Mouse (Mus musculus) lung, postnatal 36 days (tissue): ENCODE data around the gene Evl.
"Not testable (repeated sequence)": the region's sequence is repeated elsewhere in the genome, so short reads cannot be mapped to it uniquely, and the experiment has no call there.

Experiments used
- DNase-seq: peaks from one replicate; pipeline ENCODE4 v3.0.0; 2022; ENCODE audit warnings: mixed read lengths

The Evl gene

DNA sequence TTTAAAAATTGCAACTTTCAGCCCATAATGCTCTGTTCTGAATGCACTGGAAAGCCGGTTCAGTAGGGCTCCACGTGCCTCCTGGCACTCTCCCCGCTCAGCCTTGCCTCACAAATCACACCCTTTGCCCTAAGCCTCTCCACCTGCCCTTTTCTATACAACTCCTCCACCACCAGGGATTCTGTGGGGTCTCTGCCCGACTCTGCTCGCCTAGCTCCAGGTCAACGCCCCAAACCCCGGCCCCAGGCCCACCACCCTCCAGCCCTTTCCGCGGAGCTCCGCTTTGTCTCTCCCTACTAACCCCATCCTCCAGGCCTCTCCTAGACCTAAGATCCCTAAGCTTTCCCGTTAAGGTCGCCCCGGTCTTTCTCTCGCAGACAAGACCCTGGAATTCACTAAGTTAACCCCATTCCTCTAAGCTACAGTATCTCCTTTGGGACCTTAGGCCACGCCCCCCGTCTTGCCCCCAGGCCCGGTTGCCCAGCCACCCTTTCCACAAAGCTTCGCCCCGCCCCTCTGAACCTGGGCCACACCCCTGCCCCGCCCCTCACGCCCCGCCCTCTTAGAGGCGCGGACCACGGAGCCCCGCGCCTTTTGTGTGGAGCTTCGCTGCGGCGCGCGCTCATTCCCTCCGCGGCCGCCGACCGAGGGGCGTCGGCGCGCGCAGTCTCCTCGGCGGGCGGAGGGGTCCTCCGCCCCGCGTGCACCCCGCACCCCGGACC lies at the start of gene Evl:
Gene Evl (plus strand): TSS at position 601 of the 722 bp plus-strand sequence.
- peak; percentile 84 for DNase-seq

DNA sequence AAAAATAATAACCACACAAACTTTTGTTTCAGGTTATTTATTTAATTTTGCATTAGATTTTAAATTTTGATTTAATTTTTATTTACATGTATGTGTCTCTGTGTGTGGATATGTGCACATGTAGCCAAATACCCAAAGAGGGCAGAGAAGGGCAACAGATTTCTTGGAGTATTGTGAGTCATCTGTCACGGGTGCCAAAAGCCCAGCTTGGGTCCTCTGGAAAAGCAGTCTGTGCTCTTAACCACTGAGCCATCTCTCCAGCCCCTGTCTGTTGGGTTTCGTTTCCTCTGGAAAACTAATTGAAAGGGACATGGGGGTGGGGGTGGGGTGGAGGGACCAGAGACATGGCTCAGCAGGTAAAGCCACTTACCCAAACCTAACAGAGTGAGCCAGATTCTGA lies 48.7 kb upstream of the Evl start:
- no peak for DNase-seq

DNA sequence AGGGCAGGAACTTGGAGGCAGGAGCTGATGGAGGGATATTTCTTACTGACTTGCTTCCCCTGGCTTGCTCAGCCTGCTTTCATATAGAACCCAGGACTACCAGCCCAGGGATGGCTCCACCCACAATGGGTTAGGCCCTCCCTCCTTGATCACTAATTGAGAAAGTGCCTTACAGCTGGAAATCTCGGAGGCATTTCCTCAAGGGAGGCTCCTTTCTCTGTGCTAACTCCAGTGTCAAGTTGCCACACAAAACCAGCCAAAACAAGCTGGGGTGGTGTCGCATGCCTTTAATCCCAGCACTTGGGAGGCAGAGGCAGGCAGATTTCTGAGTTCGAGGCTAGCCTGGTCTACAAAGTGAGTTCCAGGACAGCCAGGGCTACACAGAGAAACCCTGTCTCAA lies 47.5 kb upstream of the Evl start:
- not testable (repeated sequence) for DNase-seq

DNA sequence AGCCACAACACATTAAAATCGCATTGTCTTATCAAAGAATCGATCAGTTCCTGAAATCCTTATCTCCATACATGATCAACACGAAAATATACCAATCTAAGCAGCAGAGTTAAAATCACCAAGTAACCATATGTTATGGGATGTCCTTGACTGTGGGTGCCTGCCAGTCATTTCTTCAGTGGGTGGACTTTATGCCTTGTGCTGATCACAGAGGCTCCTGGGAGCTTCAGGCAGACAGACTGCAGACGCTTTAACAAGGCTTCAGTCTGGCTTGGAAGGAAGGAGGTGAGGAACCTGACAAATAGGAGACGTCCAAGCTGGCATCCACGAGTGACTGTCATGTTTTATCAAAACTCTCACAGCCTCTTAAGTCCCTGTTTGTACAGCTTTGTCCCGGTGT lies 43.9 kb upstream of the Evl start:
- DNase-seq: no peak

DNA sequence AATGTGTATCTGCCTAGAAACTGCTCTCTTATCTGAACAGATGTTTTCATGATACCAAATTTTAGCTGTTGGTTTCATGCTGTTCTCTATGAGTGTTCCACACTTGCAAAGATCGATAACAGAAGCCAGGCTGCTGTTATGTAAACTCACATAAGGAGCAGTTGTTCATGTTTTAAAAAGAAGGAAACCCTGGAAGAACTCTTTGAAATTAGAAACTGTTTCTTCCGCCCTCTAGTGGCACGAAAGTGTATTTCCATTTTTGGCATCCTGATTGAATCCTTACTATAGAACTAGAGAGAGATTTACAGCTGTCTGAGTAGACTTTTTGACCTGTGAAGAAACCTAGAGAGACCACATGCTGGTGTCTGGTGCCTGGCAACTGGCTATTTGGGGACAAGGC lies 43.5 kb upstream of the Evl start:
- DNase-seq: peak; percentile 57

DNA sequence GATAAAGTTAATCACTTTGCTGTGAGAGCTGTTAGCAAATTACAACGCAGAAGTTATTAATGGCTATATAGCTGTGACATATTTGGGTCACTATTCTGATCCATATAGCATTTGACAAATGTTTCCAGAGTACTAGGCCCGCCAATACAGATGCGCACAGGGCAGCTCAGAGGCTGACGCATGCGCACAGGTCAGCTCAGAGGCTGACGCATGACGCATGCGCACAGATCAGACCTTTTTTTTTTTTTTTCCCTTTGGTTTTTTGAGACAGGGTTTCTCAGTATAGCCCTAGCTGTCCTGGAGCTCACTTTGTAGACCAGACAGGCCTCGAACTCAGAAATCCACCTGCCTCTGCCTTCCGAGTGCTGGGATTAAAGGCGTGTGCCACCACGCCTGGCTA lies 39.1 kb upstream of the Evl start:
- no peak for DNase-seq

DNA sequence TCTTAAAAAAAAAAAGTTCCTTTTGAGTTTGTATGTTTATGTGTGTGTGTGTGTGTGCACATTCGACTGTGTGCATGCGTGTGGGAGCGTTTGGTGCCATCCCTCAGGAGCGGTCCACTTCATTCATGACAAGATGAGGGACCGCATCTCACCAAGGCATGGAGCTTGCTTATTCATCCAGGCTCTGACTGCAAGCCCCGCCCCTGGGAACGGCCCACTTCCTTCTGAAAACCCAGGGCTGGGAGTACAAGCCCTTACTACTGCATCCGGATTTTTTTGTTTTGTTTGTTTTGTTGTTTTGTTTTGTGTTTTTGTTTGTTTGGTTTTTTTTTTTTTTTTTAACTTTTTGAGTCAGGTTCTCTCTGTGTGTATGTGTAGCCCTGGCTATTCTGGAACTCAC lies 35.1 kb upstream of the Evl start:
- DNase-seq: peak; percentile 18

DNA sequence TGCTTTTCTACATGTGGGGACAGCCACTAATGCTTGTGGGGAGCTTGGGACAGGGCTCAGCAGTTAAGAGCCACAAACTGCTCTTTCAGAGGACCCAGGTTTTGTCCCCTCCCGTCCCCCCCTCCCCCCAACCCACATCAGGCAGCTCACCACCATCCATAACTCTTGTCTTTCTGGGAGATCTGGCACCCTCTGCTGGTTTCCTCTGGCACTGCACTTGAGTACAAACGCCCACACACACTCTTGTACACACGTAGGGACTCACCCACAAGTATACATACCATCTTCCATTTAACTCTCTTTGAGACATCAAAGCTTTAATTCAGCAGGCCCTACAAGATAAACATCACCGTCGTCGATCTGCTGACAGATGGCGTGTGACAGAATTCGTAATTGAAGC lies 25.3 kb upstream of the Evl start:
- peak; percentile 42 for DNase-seq

DNA sequence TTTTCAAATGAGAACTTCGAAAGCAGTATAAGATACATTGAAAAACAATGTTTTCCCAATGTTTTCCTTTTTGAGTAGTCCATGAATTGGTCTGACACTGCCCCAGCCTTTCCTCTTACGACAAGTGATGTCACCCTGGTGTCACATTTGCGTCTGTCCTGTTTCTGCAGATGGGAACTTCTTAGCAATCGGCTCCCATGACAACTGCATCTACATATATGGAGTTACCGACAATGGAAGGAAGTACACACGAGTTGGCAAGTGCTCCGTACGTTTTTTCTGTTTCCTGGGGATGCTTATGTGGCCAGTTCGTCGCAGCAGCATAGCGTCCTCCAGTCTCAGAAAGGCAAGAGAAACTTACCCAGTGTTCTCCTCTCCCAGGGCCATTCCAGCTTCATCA lies 20.0 kb upstream of the Evl start:
- DNase-seq: peak; percentile 11

DNA sequence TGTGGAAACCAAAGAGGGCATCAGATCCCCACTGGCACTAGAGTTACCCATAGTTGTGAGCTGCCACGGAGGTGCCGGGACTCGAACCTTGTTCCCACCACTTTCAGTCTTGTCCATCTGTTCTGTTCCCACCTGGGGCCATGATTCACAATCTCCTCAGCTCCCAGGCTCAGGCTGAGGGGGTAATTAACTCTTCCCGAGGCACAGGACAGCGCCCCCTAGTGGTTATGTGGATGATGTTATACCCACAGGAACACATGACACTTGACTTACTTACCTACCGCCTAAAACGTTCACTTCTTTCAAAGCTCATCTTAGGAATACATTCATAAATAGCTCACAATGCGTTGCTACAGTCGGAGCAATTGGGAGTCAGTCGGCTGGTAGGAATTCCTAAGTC lies 18.1 kb upstream of the Evl start:
- peak; percentile 8 for DNase-seq

DNA sequence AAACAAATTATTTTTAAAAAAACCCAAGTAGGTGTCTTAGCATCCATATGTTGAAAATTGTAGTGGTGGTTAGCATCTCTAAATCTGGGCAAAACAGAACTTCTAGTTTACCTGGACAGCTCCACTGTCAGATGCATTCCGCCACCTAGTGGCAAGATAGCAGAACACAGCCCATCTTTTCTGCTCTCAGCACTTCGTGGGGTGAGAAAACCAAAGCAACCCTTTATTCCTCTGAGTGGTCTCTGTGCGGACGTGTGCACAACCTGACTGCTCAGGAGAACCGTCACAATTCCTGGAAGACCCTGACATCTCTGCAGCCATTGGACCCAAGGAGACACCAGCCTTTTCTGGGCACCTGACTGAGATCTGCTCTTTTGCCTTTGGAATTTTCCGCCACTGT lies 13.4 kb upstream of the Evl start:
- peak; percentile 59 for DNase-seq

DNA sequence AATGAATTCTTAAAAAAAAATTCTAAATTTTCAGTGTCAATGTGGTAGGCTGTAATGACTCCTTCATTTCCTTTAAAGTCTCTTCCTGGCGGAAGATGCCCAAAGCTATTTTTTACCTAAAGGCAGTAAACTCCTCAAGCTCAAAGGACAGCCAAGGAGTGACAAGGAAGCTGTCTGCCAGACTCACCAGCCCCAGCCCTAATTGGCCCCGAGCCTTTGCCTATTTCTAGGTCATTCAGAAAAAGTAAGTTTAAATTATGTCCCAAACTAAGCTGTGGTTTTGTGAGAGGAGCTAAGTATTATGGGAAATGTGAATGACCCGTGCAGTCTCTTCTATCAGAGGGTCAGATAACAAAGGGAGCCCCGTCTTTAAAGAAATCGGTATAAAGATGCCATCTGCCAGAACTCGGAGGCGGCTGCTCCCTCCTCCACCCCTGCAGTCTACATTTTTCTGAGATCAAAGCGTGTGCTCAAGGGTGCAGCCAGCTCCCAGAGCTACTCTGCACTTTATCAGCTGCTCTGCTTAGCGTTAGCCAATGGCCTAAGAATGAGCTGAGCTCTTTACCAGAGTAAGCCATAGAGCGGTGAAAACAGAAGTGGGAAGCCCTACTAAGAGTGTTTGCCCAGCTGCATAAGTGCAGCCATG lies 7.9 kb upstream of the Evl start:
- DNase-seq: no peak

DNA sequence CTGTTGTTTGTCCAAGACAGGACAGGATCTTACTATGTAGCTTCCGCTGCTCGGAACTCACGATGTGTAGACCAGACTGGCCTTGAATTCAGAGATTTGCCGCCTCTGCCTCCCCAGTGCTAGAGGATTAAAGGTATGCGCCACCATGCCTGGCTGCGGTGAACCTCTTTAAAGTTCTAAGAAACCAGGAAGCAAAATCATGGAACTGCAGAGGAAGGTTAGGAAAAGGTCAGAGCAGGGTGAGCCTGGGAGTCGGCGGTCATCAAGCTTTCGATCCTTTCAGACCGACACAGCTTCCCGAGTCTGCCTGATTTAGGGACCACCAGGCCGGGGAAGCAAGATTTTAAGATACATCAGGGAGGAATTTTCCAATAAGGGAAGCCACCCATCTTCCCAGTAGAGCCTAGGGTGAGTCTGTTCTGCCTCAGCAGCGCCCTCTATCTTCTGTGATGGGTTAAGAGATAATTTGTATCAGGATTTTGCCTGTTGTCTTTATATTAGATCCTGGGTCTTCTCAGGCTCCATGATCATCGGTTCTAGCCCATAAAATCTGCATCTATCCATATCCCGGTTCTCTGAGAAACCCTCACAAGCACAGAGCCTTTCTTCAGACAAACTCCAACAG lies 7.2 kb upstream of the Evl start:
- peak; percentile 22 for DNase-seq

DNA sequence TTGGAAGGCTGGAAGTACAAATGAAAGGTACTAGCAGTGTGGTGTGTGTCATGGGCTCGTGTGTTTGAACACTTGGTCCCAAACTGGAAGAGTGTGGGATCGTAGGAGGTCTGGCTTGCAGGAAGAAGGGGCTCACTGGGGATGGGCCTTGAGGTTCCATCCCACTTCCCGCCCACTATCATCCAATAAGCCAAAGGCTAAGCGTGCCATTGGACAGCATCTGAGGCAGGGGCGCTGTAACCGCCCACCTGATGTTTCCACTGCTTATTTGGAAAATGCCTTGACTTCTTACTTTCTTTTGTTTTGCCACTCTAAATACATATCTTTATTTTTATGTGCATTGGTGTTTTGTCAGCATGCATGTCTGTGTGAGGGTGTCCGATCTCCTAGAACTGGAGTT lies 2.8 kb upstream of the Evl start:
- no peak for DNase-seq

DNA sequence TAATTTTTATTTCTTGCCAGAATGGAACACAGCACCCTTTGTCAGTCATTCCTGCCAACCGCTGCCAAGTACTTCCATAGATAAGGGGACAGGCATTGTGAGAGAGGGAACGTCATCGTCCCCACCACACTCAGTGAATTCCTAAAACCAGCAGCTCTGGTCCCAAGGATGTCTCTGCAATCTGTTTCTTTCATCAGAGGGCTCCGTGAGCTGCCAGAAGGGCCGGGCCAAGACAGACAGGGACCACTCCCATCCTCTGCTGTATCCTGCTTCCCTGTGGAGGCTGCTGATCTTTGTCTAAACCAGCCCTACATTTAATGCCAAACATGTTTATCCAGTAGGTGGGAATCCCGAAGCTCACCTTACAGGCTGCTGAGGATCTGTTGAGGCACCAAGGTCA lies 1.4 kb upstream of the Evl start:
- DNase-seq: peak; percentile 43

DNA sequence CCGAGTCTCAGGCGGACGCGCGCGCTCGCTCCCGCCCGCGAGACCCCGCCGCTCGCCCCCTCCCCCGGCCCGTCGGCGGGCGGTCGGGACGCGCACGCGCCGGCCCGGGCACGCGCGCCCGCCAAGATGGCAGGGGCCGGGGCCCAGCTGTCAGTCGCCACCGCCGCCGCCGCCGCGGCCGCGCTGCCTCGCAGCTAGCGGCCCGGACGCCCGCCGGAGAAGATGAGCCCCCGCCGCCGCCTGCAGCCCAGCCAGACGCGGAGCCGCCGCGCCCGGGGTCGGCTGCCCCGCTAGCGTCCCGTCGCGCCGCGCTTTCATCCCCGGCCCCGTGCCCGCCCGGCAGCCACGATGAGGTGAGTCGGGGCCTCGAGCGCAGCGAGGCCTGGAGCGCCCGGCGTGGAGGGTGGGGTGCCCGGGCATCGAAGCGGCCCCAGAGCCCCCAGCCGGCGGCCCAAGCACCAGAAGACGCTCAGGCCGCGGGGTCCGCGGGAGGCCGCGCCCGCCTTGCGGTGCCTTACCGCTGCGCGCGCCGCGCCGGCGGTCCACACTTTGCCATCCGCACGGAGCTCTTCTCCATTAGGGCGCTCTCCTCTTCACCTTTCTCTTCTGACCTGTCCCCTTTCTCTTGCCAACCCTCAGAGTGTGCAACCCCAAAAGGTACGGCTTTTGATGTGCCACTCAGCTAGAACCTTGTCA lies 489 bp downstream of the Evl start:
- no peak for DNase-seq

DNA sequence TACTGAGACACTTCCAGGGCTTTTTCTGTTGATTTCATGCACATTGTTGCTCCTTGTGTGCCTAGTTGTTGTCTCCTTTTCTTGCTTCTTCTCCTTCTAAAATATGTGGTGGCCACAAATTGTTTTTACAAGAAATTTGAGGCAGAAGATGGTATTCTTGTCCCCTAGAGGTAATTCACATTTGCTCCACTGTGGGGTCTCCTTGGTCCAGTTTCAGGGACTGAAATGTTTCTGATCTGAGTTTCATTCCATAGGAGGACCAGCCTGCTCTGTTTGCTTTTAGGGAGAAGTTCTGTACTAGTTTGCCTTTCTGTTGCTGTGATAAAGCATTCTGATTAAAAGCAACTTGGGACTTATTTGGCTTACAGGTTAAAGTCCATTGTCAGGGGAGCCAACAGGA lies 3.7 kb downstream of the Evl start:
- DNase-seq: no peak

DNA sequence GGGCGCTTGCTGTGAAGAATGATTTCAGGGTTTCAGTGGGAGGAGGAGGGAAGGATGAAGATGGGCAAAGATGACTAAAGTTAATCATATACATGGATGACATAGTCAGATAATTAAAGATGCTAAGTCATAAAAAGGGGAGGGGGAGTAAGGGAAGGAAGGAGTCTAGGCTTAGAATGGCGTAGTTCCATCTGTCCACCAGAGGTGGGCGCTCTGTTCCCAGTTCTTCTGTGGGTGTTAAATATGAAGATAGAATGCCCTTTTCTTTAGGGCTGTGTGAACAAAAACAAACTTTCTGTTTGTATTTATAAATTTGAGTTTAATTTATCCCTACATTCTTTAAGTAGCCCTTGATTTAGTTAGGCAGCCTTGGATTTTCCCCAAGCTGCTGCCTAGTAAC lies 8.7 kb downstream of the Evl start:
- DNase-seq: no peak

DNA sequence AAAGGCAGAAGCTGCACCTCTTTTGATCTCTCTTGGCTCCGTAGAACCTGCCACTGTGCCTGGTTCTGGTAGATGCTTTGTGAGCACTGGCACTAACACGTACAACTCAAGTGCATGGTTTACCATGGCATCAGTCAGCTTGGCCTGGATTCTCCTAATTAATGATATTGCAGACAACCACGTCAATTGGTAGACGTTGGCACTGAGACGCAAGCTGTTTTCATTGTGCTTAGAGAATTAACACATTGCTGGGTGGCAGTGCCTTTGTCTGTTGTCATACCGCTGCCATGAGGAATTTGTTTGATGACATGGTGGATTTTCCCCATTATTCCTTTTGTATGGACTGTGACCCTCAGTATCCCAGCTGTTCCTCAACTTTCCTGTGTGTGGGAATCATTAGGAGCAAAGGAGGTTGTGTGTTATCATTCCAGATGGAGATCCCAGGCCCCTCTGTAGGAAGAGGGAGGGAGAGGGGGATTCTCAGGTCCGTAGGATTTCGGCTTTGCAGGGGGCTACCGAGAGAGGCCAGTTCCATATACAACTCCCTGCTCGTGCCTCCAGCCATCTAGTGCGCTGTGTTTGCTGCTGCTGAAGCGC lies 10.5 kb downstream of the Evl start:
- DNase-seq: no peak

DNA sequence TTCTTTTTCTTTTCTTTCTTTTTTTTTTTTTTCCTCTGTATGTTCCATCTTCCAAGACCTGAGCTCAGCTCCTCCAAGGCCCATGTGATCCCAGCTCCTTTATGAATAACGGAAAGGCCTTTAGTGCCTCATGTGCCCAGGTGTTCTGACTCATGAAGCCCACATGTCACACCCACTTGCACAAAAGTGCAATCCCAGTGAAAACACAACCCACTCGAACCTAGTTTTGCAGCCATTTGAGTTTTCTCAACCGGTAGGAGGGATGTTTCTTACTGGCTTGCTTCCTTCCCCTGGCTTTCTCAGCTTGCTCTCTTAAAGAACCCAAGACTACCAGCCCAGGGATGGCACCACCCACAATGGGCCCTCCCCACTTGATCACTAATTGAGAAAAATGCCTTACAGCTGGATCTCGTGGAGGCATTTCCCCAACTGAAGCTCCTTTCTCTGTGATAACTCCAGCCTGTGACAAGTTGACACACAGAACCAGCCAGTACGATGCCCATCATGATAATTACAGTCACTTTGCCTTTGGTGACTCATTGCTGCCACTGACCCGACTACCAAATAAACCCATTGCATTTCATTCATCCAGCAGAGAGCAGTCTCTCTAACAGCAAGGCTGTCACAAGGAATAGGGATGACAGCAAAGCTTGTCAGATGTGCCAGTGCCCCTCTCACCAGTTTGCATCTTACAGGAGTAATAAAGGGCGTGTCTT lies 24.8 kb downstream of the Evl start:
- DNase-seq: no peak

DNA sequence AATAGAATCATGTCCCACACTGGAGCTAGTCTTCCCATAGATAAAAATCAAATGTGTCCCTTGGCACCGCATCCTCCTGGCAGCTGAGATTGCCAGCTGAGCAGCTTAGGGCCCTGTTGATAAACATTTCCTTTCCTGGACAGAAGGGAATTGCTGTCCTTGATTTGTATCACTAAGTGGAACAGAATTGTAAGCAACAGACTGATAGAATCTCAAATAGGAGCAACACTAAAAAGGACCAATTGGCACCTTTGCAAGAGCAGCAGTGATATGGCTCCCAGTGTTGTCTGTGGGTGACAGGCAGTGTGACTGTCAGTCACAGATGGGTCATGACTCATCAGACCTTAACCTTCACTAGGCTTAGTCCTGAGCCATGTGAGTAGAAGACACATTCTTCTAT lies 29.3 kb downstream of the Evl start:
- peak; percentile 78 for DNase-seq

DNA sequence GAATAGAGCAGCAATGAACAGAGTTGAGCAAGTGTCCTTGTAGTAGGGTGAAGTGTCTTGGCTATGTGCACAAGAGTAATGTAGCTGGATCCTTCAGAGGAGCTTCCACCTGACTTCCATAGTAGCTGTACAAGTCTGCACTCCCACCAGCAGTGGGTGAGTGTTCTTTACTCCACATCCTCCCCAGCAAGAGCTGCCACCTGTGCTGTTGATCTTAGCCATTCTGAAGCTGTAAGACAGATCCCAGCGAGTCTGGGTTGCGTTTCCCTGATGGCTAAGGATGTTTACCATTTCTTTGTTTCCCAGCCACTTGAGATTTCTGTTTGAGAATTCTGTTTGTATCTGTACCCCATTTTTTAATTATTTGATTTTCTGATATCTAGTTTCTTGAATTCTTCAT lies 35.6 kb downstream of the Evl start:
- DNase-seq: no peak

DNA sequence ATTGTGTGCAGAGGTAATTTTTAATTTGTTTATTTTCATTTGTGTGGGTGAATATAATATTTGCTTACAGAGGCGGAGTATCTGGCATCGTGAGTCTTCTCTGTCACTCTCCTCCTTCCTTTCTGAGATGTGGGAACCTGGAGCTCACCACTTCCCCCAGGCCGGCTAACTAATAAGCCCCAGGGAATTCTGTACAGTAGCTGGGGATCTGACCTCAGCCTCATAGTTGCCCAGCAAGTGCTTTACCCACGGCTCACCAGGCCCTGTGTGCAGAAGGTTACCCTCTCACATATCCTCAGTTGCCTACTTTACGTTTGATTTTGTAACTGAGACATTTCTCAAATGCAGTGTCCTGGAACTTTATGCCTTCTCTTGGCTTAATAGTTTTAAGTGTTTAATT lies 37.1 kb downstream of the Evl start:
- no peak for DNase-seq
